Mouse (Mus musculus): ENCODE measurements around the gene Olfr90. TPM values are rescaled to one million over a fixed set of nuclear protein-coding genes. Genes with fewer than 3 reads are reported as not detected.

Gene Olfr90
- polyA plus RNA-seq, 3 experiments from 2014 or later = 0.16 to 0.20 TPM; not detected in 1

DNA sequence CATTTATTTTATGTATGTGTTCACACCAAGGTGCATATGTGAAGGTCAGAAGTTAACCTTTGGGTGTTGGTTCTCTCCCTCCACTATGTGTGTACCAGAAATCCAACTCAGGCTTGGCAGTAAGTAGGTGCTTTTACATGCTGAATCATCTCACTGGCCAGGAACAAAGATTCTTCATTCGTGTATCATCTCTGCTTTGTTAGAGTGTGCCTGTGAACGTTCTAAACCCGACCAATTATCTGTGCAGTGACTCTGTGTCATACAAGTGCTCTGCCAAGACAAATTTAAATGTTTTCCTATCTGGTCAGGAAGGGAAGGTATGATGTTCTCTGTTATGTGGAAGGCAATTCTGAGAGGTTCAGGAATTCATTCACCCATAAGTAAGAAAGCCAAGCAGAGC is 26.9 kb downstream of the Olfr90 start:
- no peak for ATAC-seq

DNA sequence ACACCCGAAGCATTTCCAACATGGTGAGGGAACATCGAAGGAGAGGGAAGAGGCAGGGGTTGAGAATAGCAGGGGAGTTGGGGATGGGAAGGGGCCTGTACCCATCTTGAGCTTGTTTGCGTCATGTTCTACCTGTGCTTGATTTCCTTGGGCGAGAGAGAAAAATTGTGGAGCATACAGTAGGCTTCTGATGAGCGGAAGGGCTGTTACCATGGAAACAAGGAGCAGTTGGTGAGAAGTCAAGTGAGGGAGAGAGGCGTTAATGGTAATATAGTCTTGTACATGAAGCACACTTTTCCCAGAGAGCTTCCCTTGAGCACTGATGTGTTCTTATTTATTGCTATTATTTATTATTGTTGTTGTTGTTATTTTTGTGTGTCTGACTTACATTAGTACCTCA is 31.3 kb downstream of the Olfr90 start:
- no peak for ATAC-seq

DNA sequence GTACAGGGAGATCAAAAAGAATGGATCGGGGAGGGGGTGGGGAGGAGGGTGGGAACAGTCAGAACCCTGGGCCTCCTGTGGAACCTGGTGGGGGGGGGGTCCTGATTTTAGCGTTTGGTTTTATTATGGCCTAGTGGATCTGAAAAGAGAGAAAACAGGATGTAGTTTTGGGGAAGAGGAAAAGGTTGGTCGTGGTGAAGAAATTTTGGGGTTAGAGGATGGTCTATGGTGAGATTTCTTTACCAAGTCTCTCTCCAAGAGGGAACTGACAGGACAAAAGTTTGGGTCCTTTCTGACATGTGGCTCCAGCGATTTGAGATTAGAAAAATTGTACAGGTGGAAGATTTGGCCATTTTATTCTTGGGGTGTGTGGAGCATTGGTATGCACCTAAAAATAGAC is 36.6 kb downstream of the Olfr90 start:
- no peak for ATAC-seq

DNA sequence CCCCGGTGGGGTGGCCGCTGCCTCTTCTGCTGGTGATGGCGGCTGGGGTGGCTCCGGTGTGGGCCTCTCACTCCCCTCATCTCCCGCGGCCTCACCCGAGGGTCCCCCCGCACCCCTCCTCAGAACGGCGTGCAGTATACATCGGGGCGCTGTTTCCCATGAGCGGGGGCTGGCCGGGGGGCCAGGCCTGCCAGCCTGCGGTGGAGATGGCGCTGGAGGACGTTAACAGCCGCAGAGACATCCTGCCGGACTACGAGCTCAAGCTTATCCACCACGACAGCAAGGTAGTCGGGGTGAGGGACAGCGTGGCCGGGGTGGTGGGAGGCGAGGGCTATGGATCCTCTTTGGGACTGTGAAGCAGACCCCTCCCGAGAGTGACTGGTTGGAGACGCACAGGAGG is 37.4 kb downstream of the Olfr90 start:
- ATAC-seq = no peak

DNA sequence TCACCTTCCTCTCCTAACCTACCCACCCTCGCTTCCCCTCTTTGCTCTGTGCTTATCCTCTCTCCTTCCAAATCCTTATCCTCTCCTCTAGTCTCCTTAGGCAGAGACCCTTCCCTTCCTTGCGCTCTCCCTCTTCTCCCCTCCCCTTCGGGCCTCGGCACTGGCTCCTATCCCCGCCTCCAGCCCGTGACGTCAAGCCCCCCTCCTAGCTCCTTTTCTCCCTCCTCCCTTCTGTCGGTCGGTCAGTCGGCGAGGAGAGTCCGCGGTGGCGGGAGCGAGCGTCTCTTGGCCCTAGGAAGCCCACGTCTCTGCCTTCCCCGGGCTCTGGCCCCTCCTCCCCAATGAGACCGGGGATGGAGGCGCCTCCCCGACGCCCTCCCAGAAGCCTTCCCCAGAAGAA is 37.9 kb downstream of the Olfr90 start:
- no peak for ATAC-seq

DNA sequence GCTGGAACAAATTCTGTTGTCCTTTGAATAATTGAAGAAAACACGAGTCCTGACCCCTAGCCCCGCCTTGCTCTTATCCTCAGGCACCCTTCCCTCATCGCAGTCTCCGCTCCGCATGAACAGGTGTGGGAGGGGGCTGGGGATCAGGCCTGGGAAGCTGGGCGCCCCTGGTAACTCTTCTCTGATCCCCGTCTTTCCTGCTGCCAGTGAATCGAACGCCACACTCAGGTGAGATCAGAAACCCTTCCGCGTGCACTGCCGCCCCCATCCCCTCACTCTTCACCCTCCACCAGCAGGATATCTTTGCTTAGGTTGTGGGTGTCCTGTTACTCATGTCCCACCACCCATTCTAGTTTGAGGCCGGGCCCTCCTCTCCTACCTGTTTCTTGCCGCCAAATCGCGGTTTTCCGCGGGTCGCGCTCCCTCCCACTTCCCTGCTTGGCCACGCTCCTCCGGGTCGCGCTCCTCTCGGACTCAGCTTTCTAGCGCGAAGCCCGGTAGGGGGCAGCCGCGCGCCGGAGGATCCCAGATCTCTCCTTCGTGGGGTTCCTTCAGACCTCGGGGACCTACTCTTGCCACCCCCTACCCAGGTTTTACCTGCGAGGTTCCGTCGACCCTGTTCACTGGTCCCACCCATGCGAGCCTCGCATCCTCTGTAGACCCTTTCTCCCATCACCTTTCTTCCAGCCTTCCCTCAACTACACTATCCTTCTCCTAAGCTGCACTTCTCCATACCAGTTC is 38.6 kb downstream of the Olfr90 start:
- no peak for ATAC-seq

DNA sequence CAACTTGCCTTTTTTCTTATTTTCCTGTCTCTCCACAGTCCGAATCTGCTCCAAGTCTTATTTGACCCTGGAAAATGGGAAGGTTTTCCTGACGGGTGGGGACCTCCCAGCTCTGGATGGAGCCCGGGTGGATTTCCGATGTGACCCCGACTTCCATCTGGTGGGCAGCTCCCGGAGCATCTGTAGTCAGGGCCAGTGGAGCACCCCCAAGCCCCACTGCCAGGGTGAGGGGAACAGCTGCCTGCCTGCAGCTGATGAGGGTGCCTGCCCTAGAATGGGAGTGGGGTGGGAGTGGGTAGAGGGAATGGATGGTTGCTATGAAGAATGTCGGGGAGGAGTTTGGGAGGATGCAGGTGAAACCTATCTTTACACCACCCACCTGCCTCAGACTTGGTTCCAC is 39.9 kb downstream of the Olfr90 start:
- ATAC-seq = no peak

DNA sequence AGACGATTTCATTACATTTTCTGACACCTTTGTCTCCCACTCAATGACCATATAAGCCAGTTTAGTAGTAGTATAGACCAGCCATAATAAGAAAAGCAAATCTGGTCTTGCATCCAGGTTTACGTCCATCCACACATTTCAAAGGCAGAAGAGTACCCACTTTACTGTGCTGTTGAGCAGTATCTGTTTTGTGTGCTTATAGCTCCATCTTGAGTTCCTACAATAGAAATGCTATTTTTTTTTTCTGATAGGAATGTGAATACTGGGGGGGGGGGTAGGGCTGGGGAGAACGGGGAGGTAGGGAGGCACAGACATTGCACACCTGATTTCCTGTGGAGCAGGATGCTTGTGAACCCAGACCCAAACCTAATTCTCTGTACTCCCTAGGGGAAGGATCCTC is 40.3 kb downstream of the Olfr90 start:
- no peak for ATAC-seq

DNA sequence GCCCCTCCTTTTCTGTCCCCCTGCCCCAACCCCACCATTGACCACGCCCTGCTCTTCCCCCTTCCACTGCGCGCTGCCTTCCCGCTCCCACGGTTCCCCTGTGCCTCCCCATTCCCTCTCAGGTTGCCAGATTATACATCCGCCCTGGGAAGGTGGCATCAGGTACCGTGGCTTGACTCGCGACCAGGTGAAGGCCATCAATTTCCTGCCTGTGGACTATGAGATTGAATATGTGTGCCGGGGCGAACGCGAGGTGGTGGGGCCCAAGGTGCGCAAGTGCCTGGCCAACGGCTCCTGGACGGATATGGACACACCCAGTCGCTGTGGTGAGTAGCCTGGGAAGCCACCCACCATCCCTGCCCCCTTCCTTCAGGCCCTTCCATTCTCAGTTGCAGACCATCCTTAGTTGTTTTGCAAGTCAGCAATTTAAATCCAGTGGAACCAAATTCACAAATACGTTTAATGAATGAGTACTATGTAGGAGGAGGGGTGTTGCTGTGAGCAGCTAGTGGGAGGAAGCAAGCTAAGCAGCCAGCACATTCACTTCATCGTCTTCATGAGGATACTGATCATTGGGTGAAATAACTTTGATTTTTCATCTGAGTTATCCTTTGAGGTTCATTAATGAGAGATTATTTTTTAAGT is 40.8 kb downstream of the Olfr90 start:
- ATAC-seq = no peak

DNA sequence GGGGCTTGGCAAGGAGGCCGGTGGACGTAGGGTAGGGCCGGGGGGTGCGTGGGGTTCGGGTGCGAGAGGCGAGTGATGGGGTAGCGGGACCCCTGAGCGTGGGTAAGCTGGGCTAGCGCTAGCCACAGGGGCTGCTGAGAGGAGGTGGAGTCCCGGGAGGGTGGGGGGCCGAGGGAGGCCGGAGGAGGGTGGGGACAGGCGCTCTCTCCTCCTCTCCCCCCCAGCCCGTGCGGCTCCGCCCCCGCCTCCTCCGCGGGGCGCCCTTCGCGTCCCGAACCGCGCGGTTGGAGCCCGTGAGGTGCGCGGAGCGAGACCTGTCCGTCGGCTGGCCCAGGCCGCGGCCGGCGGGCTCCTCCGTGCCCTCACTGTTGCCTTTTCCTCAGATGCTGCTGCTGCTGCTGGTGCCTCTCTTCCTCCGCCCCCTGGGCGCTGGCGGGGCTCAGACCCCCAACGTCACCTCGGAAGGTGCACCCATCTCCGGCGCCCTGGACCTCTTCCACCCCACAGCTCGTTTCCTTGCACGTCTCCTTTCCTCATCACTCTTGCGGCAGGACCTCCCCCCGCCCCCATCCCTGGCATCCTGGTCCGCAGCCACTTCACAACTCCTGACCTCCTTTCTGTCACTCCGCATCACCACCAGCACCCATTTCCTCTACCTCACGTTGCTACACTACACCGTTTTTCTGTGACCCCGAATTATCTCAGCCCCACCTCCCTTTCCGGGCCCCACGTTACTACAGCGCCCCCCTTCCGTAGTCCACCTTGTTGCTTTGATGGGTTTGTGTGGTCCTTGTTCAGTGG is 41.8 kb downstream of the Olfr90 start:
- peak; percentile 53 for ATAC-seq

DNA sequence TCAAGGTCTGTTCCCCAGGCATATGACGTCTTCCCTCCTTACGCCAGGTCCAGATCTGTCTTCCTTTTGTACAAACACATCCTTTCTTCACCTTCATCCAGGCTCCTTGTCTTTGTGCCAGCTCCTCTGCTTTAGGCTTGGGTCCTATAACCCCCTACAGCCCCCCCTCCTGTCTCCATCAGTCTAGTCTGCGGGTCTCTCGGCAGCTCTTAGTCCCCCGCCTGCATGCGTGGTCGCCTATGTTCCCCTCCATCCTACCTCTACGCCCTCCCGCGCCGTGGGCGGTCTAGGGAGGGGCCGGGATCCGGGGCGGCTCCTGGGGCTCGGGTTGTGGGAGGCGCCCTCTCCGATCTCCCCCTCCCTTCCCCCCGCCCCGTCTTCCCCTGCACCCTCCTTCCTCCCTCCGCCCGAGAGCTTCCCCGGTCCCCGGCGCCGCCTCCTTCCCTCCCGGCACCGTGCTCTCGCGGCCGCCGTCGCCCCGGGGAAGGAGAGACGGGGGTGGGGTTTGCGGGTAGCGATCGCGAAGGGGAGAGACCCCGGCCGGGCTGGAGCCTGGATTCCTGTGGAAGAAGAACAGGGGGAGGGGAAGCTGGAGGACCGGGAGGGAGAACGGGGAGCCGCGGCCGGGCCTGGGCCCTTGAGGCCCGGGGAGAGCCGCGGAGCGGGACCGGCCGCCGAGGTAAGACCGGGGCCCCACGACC is 42.5 kb downstream of the Olfr90 start, which contains the start of gene Gabbr1:
TSS of gene Gabbr1 (plus strand) at position 356 of the 701 bp plus-strand sequence.
- ATAC-seq = peak; percentile 78

DNA sequence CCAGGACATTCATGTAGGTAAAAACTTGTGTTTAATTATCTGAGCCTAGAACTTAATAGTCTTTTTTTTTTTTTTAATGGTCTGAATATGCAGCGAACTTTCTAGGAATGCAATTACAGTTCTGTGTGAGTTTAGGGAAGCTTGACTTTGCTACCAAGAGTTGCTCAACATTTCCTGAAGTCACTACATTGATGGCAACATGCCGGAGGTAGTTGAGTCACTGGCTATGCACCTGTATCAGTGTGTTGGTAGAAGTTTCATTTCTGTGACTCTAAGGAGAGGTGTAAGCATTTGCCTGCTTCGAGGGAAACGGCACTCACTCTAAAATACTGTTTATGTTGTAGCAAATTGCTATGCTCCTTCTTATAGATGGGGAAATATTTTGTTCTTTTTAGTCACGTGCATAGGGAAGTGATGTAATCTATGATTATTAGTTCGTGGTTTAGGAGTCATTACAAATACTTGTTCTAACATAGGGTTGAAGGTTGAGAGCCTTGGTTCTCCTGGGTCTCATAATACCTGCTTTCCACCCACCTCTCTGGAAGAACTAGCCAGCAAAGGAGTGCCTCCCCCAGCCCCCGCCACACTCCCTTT is 43.6 kb downstream of the Olfr90 start:
- no peak for ATAC-seq

DNA sequence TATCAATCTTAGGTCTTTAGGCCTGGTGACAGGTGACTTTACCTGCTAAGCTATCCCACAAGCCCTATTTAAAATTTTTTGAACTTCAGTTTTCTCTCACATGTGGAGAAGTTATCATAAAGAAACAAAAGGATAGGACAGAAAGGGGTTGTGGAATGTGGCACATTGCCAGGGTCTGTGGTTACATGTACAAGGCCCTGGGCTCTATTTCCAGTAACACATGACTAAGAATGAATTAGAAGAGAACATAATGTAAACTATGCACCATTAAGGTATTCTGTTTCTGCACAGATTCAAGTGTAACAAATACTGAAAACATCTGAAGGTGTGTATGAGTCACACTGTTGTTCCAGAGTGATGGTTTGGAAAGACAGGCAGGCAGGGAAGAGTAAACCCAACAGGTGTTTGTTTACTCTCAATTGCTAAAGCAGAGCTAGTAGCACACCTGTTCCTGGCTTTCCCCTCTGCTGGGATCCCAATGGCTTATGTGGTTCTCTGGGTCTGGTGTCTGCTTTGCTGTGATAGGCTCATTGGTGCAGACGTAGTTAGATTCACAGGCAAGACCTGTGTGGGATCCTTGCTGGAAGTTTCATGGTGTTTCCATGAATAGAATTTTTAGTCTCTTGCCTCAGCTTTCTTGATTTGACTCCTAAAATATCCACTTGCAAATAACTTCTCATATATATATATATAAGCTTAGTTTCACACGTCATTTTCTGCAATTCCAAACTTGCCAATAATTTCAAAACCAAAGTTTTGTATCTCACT is 49.0 kb downstream of the Olfr90 start:
- ATAC-seq = no peak

Other genes with a start within 250 kb of the Olfr90 start
- under 1 TPM; 0.32 to 0.47 (median 0.33) TPM for gene Trim15, start 221.3 kb downstream of the Olfr90 start, polyA plus RNA-seq (2017; shearing (Covaris generic))
- gene Trim10, start 218.9 kb downstream of the Olfr90 start, polyA plus RNA-seq (2017; shearing (Covaris generic)) = not detected
- not detected for gene Trim40, start 198.4 kb downstream of the Olfr90 start, polyA plus RNA-seq (2017; shearing (Covaris generic))
- not detected for gene Trim31, start 190.4 kb downstream of the Olfr90 start, polyA plus RNA-seq (2017; shearing (Covaris generic))
- not detected for gene Rnf39, start 145.6 kb downstream of the Olfr90 start, polyA plus RNA-seq (2017; shearing (Covaris generic))
- 100 to 1,000 TPM; 206 to 226 (median 211) TPM for gene Ppp1r11, start 136.8 kb downstream of the Olfr90 start, polyA plus RNA-seq (2017; shearing (Covaris generic))
- gene Znrd1, start 129.9 kb downstream of the Olfr90 start, polyA plus RNA-seq (2017; shearing (Covaris generic)) = 10 to 100 TPM; 71.2 to 90.2 (median 83.7) TPM
- gene Znrd1as, start 129.9 kb downstream of the Olfr90 start, polyA plus RNA-seq (2017; shearing (Covaris generic)) = 1 to 10 TPM; 2.7 to 8.0 (median 8.0) TPM
- gene 2410137M14Rik, start 107.3 kb downstream of the Olfr90 start, polyA plus RNA-seq (2017; shearing (Covaris generic)) = not detected
- under 1 TPM in 2 of 3 experiments, not detected in 1; 0.16 to 0.39 TPM for gene H2-M5, start 99.0 kb downstream of the Olfr90 start, polyA plus RNA-seq (2017; shearing (Covaris generic))
- gene Zfp57, start 87.3 kb downstream of the Olfr90 start, polyA plus RNA-seq (2017; shearing (Covaris generic)) = not detected
- not detected for gene Mog, start 65.1 kb downstream of the Olfr90 start, polyA plus RNA-seq (2017; shearing (Covaris generic))
- 1 to 10 TPM; 4.1 to 8.0 (median 7.4) TPM for gene Gabbr1, start 42.5 kb downstream of the Olfr90 start, polyA plus RNA-seq (2017; shearing (Covaris generic))
- gene Olfr91, start 9.8 kb upstream of the Olfr90 start, polyA plus RNA-seq (2017; shearing (Covaris generic)) = under 1 TPM in 1 of 3 experiments, not detected in 2; 0.15 TPM
- gene Olfr92, start 31.6 kb upstream of the Olfr90 start, polyA plus RNA-seq (2017; shearing (Covaris generic)) = not detected
- gene Olfr93, start 73.0 kb upstream of the Olfr90 start, polyA plus RNA-seq (2017; shearing (Covaris generic)) = not detected
- gene Ubd, start 105.4 kb upstream of the Olfr90 start, polyA plus RNA-seq (2017; shearing (Covaris generic)) = 1 to 10 TPM in 1 of 3 experiments, under 1 TPM in 1, not detected in 1; 0.62 to 1.6 TPM
- not detected for gene Olfr94, start 112.5 kb upstream of the Olfr90 start, polyA plus RNA-seq (2017; shearing (Covaris generic))
- gene Olfr95, start 124.6 kb upstream of the Olfr90 start, polyA plus RNA-seq (2017; shearing (Covaris generic)) = not detected
- not detected for gene Olfr96, start 131.6 kb upstream of the Olfr90 start, polyA plus RNA-seq (2017; shearing (Covaris generic))
- not detected for gene Olfr97, start 148.8 kb upstream of the Olfr90 start, polyA plus RNA-seq (2017; shearing (Covaris generic))
- gene Olfr98, start 175.2 kb upstream of the Olfr90 start, polyA plus RNA-seq (2017; shearing (Covaris generic)) = 1 to 10 TPM in 1 of 3 experiments, under 1 TPM in 2; 0.78 to 5.2 (median 0.99) TPM
- 100 to 1,000 TPM; 125 to 156 (median 125) TPM for gene H2-M3, start 181.7 kb upstream of the Olfr90 start, polyA plus RNA-seq (2017; shearing (Covaris generic))
- 1 to 10 TPM; 2.7 to 7.2 (median 5.0) TPM for gene Olfr99, start 195.0 kb upstream of the Olfr90 start, polyA plus RNA-seq (2017; shearing (Covaris generic))
- under 1 TPM in 2 of 3 experiments, not detected in 1; 0.13 to 0.45 TPM for gene Olfr101, start 215.8 kb upstream of the Olfr90 start, polyA plus RNA-seq (2017; shearing (Covaris generic))
- gene Olfr102, start 228.6 kb upstream of the Olfr90 start, polyA plus RNA-seq (2017; shearing (Covaris generic)) = under 1 TPM in 2 of 3 experiments, not detected in 1; 0.13 to 0.20 TPM

Data from inflammation-experienced regulatory T-cells, adult 6 months (primary cell).